Mouse (Mus musculus) intestine, embryonic 16.5 days (tissue): Measurements from ENCODE around the gene Tmprss6. TPM values are rescaled to one million over a fixed set of nuclear protein-coding genes. Genes with fewer than 3 reads are reported as not detected.

Source experiments
- ATAC-seq: fragments of 200-750 bp; cut with Nextera tagmentation; 2 replicates; pipeline ENCODE4 v1.8.0; 2017; ENCODE audit warnings: moderate TSS enrichment, moderate library complexity
- H3K27ac ChIP-seq: fragments of 300-500 bp; sonication (generic); 2 replicates; pipeline ENCODE4 v1.5.1; 2014; ENCODE audit warnings: mild to moderate bottlenecking, low read length
- H3K27me3 ChIP-seq: fragments of 300-500 bp; sonication (generic); replicated peaks from 2 replicates; pipeline ENCODE4 v1.6.1; 2014; ENCODE audit warnings: low read length, control low read depth, mixed read lengths; ENCODE audit not compliant: control insufficient read depth, insufficient read depth
- H3K36me3 ChIP-seq: fragments of 300-500 bp; sonication (generic); 2 replicates; pipeline ENCODE4 v1.6.1; 2014; ENCODE audit warnings: low read length, control low read depth; ENCODE audit not compliant: control insufficient read depth, insufficient read depth
- H3K4me1 ChIP-seq: fragments of 300-500 bp; sonication (generic); 2 replicates; pipeline ENCODE4 v1.6.1; 2014; ENCODE audit warnings: low read length, control low read depth, mixed read lengths; ENCODE audit not compliant: control insufficient read depth, insufficient read depth
- H3K4me2 ChIP-seq: fragments of 300-500 bp; sonication (generic); 2 replicates; pipeline ENCODE4 v1.6.1; 2014; ENCODE audit warnings: low read depth, low read length, control low read depth
- H3K4me3 ChIP-seq: fragments of 300-500 bp; sonication (generic); 2 replicates; pipeline ENCODE4 v1.5.1; 2014; ENCODE audit warnings: mild to moderate bottlenecking, low read length
- H3K9ac ChIP-seq: fragments of 300-500 bp; sonication (generic); 2 replicates; pipeline ENCODE4 v1.6.1; 2014; ENCODE audit warnings: low read depth, low read length
- H3K9me3 ChIP-seq: fragments of 300-500 bp; sonication (generic); 2 replicates; pipeline ENCODE4 v1.6.1; 2016; ENCODE audit warnings: low read length, control low read depth; ENCODE audit not compliant: control insufficient read depth
- WGBS: fragments of 180-500 bp; shearing (Covaris S2); extraction: QIAGEN DNeasy Blood & Tissue Kit; methylation state at CpG from one replicate; pipeline ENCODE4 v1.1.7; 2014; 5-methylcytosine and 5-hydroxymethylcytosine counted together
- polyA plus RNA-seq: library from polyadenylated mRNA; unstranded; fragments of >200 nt; fragmentation: Nextera tagmentation; extraction: Ambion mirVana; gene quantifications from 2 replicates; pipeline ENCODE4 v1.2.1, GENCODE M21; 2015

The Tmprss6 gene
- polyA plus RNA-seq, 1 experiment from 2014 or later, result 0.82 TPM

DNA sequence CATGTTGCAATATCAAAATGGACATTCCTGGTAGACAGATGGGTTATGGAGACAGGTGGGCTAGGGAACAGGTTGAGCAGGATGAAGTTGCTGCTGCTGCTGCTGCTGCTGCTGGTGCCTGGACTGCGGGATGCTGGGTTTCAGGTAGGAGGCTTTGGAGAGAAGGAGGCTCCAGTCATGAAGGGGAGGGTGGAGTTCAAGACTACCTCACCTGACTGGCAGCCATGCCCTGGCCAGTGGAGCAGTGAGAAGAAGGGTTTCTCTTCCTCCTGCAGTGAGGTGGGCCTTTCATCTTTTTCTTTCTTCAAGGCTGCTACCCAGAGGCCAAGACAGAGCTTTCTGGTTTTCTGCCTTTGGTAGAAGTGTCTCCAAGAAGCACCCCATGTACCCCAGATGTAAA, 8.4 kb upstream of the Tmprss6 start:
- Histone ChIP-seq H3K9ac (no peak overlapping the region), H3K4me1 (peaks cover 3% of the 10 kb centered on the region; the same call in 1 of the 2 replicates), H3K4me3 (no peak overlapping the region), H3K27me3 (no peaks in the 10 kb centered on the region), H3K4me2 (no peak overlapping the region), H3K36me3 (no peaks in the 10 kb centered on the region), H3K9me3 (no peaks in the 10 kb centered on the region), H3K27ac (no peak overlapping the region)
- no peak for ATAC-seq
- 71% methylated on average over 1 of the region's 1 CpGs for WGBS

GRCm38 (mm10) chr15:78475604-78476031, 7.2 kb upstream of the Tmprss6 start:
- no peak for ATAC-seq
- no peaks in the 10 kb centered on the region for H3K36me3 ChIP-seq
- no peaks in the 10 kb centered on the region for H3K27me3 ChIP-seq
- WGBS, result 52% methylated on average over 3 of the region's 3 CpGs
- H3K4me2 ChIP-seq, result no peak overlapping the region
- H3K9ac ChIP-seq, result no peak overlapping the region
- no peaks in the 10 kb centered on the region for H3K4me1 ChIP-seq
- H3K27ac ChIP-seq, result no peak overlapping the region
- no peak overlapping the region for H3K4me3 ChIP-seq
- H3K9me3 ChIP-seq, result no peaks in the 10 kb centered on the region

DNA sequence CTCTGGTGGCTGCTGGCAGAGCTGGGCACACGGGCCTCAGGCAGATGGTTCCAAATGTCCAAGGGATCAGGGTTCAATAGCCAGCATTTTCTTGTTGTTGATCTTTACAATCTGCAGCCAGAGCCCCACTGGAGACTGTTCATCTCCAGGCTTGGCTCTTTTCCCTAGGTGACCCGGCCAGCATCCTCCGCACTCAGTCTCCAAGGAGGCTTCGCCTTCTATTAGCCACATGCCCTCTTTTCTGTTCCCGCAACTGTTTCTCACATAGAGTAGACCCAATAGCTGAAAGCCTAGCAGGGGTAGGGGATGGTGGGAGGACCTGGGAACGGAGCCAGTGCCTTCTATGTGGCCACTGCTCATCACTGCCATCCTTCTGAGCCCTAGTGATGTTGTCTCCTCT, 5.0 kb upstream of the Tmprss6 start:
- Histone ChIP-seq H3K4me1 (no peaks in the 10 kb centered on the region), H3K9ac (no peak overlapping the region), H3K27me3 (no peaks in the 10 kb centered on the region), H3K36me3 (no peaks in the 10 kb centered on the region), H3K27ac (no peak overlapping the region), H3K4me3 (no peak overlapping the region), H3K4me2 (no peak overlapping the region), H3K9me3 (no peaks in the 10 kb centered on the region)
- ATAC-seq, result no peak
- 81% methylated on average over 6 of the region's 6 CpGs for WGBS

GRCm38 (mm10) chr15:78471902-78472301, 3.5 kb upstream of the Tmprss6 start:
- 24% methylated on average over 7 of the region's 7 CpGs for WGBS
- H3K9me3 ChIP-seq, result no peaks in the 10 kb centered on the region

GRCm38 (mm10) chr15:78470495-78471276, 2.3 kb upstream of the Tmprss6 start:
- H3K36me3 ChIP-seq, result no peaks in the 10 kb centered on the region
- H3K4me2 ChIP-seq, result no peak overlapping the region
- ATAC-seq, result no peak
- no peaks in the 10 kb centered on the region for H3K4me1 ChIP-seq
- no peak overlapping the region for H3K4me3 ChIP-seq
- no peaks in the 10 kb centered on the region for H3K27me3 ChIP-seq
- WGBS, result 84% methylated on average over 4 of the region's 4 CpGs
- H3K9ac ChIP-seq, result no peak overlapping the region
- H3K27ac ChIP-seq, result no peak overlapping the region
- H3K9me3 ChIP-seq, result no peaks in the 10 kb centered on the region

More at GRCm38 (mm10) chr15:78471902-78472301, 3.5 kb upstream of the Tmprss6 start:
- no peaks in the 10 kb centered on the region for H3K27me3 ChIP-seq
- no peaks in the 10 kb centered on the region for H3K4me1 ChIP-seq
- no peaks in the 10 kb centered on the region for H3K36me3 ChIP-seq
- no peak for ATAC-seq
- no peak overlapping the region for H3K4me2 ChIP-seq
- H3K27ac ChIP-seq, result no peak overlapping the region
- no peak overlapping the region for H3K4me3 ChIP-seq
- H3K9ac ChIP-seq, result no peak overlapping the region

DNA sequence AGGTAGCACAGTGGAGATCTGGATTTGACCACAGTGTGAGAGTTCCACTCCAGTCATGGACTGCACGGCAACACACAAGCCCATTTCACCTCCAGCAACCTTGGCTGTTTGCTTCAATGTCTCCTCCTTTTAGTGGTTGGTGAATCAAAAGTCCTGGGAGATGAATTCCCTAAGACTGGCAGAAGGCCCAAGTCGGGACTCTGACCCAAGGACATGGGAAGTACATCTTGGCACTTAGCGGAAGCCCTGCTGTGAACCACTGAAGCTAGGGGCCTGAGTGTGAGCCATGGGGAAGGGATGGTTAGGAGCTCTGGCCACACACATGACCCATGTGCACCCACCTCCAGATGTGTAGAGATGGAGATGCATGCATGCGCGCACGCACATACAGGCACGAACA, 864 bp downstream of the Tmprss6 start:
- ATAC-seq, result no peak
- H3K9ac ChIP-seq, result no peak overlapping the region
- no peaks in the 10 kb centered on the region for H3K36me3 ChIP-seq
- 91% methylated on average over 7 of the region's 7 CpGs for WGBS
- H3K27me3 ChIP-seq, result no peaks in the 10 kb centered on the region; the same call in 1 of the 2 replicates
- no peak overlapping the region for H3K4me2 ChIP-seq
- H3K27ac ChIP-seq, result no peak overlapping the region
- no peaks in the 10 kb centered on the region for H3K4me1 ChIP-seq
- H3K9me3 ChIP-seq, result no peaks in the 10 kb centered on the region
- no peak overlapping the region for H3K4me3 ChIP-seq

DNA sequence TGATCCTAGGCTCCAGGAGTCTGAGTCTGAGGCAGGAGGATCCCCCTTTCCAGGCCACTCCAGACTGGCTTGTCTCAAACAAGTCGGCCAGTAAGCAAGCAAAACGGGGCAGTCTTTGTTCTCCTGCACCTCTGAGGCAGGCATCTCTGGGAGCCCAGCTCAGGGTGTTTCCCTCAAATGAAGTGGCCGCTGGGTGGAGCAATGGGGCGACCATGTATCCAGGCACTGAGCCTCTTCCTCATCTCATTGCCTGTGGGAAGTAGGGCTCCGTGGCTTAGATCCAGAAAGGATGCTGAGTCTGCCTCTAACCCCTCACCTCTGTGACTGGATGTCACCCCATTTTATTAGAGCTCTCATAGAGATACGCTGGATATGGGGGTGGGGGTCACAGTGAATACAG, 1.6 kb downstream of the Tmprss6 start:
- Histone ChIP-seq H3K4me2 (no peak overlapping the region), H3K36me3 (no peaks in the 10 kb centered on the region), H3K4me3 (no peak overlapping the region), H3K9me3 (no peaks in the 10 kb centered on the region), H3K27me3 (no peaks in the 10 kb centered on the region; the same call in 1 of the 2 replicates), H3K4me1 (no peaks in the 10 kb centered on the region), H3K27ac (no peak overlapping the region), H3K9ac (no peak overlapping the region)
- WGBS, result 39% methylated on average over 6 of the region's 6 CpGs
- no peak for ATAC-seq

GRCm38 (mm10) chr15:78462981-78463380, 5.5 kb downstream of the Tmprss6 start:
- no peak overlapping the region for H3K4me3 ChIP-seq
- WGBS, result 46% methylated on average over 2 of the region's 2 CpGs
- no peaks in the 10 kb centered on the region for H3K9me3 ChIP-seq
- peaks cover 3% of the 10 kb centered on the region; the same call in 1 of the 2 replicates for H3K27me3 ChIP-seq
- no peak for ATAC-seq
- no peak overlapping the region for H3K9ac ChIP-seq
- H3K4me1 ChIP-seq, result no peaks in the 10 kb centered on the region
- H3K27ac ChIP-seq, result no peak overlapping the region
- H3K4me2 ChIP-seq, result no peak overlapping the region
- H3K36me3 ChIP-seq, result no peaks in the 10 kb centered on the region

GRCm38 (mm10) chr15:78457193-78457592, 11.2 kb downstream of the Tmprss6 start:
- no peak overlapping the region for H3K9ac ChIP-seq
- 72% methylated on average over 10 of the region's 10 CpGs for WGBS
- no peak for ATAC-seq
- H3K4me1 ChIP-seq, result no peaks in the 10 kb centered on the region
- H3K9me3 ChIP-seq, result no peaks in the 10 kb centered on the region
- no peaks in the 10 kb centered on the region for H3K36me3 ChIP-seq
- 0 out of 2 replicates have a peak, but pooled peaks cover 3% of the 10 kb centered on the region for H3K27me3 ChIP-seq
- H3K4me3 ChIP-seq, result no peak overlapping the region
- H3K27ac ChIP-seq, result no peak overlapping the region
- H3K4me2 ChIP-seq, result no peak overlapping the region
